In genomic region chr2:16168611-16169010, GRCm38 (mm10) we compare ENCODE assay signal across 19 mouse cellular contexts.
A peak's percentile ranks its signal among the peaks of the same experiment; 100 is the strongest.
DNase-seq lines count a peak whose midpoint lies in the region; ATAC-seq and TF ChIP-seq lines count a peak whose summit lies in the region.
"Had no signal": no experiment of that assay in that cellular context is flagged by ENCODE, and none has a peak within 500 bp of the region (broad histone marks: within the 10 kb centered on the region; RNA-seq: fewer than 3 reads in every experiment).

No protein-coding gene starts in this region.

- no peaks in the 10 kb centered on the region for H3K36me3 ChIP-seq in lung, postnatal 0 days (ENCODE audit: insufficient read depth, low read length)
- H3K36me3 ChIP-seq in liver, embryonic 11.5 days (ENCODE audit: control insufficient read depth, insufficient read depth, low read length), result no peaks in the 10 kb centered on the region
- H3K36me3 ChIP-seq: embryonic facial prominence, embryonic 12.5 days; G1E; intestine, embryonic 15.5 days; midbrain, embryonic 15.5 days had no signal

- H3K4me2 ChIP-seq in lung, postnatal 0 days (replicated peaks; ENCODE audit: low read depth, low read length), result no peak overlapping the region
- no peak overlapping the region for H3K4me2 ChIP-seq in liver, embryonic 11.5 days
- H3K4me2 ChIP-seq: embryonic facial prominence, embryonic 12.5 days; hindbrain, embryonic 14.5 days; intestine, embryonic 15.5 days; lung, embryonic 14.5 days; midbrain, embryonic 15.5 days had no signal

- H3K27me3 ChIP-seq in lung, postnatal 0 days (replicated peaks; ENCODE audit: insufficient read depth, low read length), result no peaks in the 10 kb centered on the region
- no peaks in the 10 kb centered on the region for H3K27me3 ChIP-seq in liver, embryonic 11.5 days (replicated peaks; ENCODE audit: control insufficient read depth, insufficient read depth, low read length)
- H3K27me3 ChIP-seq: embryonic facial prominence, embryonic 12.5 days; intestine, embryonic 15.5 days; midbrain, embryonic 15.5 days had no signal

- no peak overlapping the region for H3K27ac ChIP-seq in lung, postnatal 0 days (ENCODE audit: low read length)
- H3K27ac ChIP-seq in liver, embryonic 11.5 days (ENCODE audit: low read depth, low read length), result no peak overlapping the region
- H3K27ac ChIP-seq: embryonic facial prominence, embryonic 12.5 days; hindbrain, embryonic 14.5 days; intestine, embryonic 15.5 days; layer of hippocampus, adult 2 months; midbrain, embryonic 15.5 days had no signal

- H3K4me1 ChIP-seq in lung, postnatal 0 days (ENCODE audit: insufficient read depth, low read depth, low read length), result no peaks in the 10 kb centered on the region
- H3K4me1 ChIP-seq in liver, embryonic 11.5 days (replicated peaks; ENCODE audit: control insufficient read depth, insufficient read depth, low read length), result no peaks in the 10 kb centered on the region
- H3K4me1 ChIP-seq: embryonic facial prominence, embryonic 12.5 days; intestine, embryonic 15.5 days; midbrain, embryonic 15.5 days had no signal

- peak; percentile 4 for DNase-seq in heart, adult 8-10 months (ENCODE audit: low spot score)
- no peak for DNase-seq in heart, postnatal 4 days
- DNase-seq in lung, adult 18-20 months, result peak; percentile 6 to 8
- DNase-seq in lung, postnatal 0 days (ENCODE audit: low spot score), result no peak
- DNase-seq in Muller cell, postnatal 12 days (ENCODE audit: inconsistent ontology term), result peak; percentile 85
- peak; percentile 91 for DNase-seq in fat pad, adult 2 months (ENCODE audit: extremely low read depth, low read depth, low spot score)
- no peak for DNase-seq in liver, embryonic 11.5 days (ENCODE audit: low spot score)
- DNase-seq: adrenal gland, postnatal 10 days; cerebellum, adult 18-20 months; heart, adult 11 months; liver; lung, embryonic 14.5 days had no signal

- ATAC-seq in lung, postnatal 0 days, result no peak
- no peak for ATAC-seq in liver, embryonic 11.5 days (replicated peaks; ENCODE audit: low FRiP score)
- ATAC-seq: CD4-positive, CD25-positive, alpha-beta regulatory T cell, adult 4 months; intestine, embryonic 15.5 days; midbrain, embryonic 15.5 days had no signal

- no peak overlapping the region for H3K4me3 ChIP-seq in lung, postnatal 0 days (ENCODE audit: low read depth, low read length)
- H3K4me3 ChIP-seq in liver, embryonic 11.5 days (ENCODE audit: low read depth, low read length), result no peak overlapping the region
- H3K4me3 ChIP-seq: embryonic facial prominence, embryonic 12.5 days; intestine, embryonic 15.5 days; layer of hippocampus, adult 2 months; midbrain, embryonic 15.5 days had no signal

- TF ChIP-seq EP300 in lung, postnatal 0 days (IDR thresholded peaks at IDR 0.05), result no peak

- H3K9me3 ChIP-seq in lung, postnatal 0 days (ENCODE audit: low read length), result no peaks in the 10 kb centered on the region
- H3K9me3 ChIP-seq in liver, embryonic 11.5 days (ENCODE audit: control insufficient read depth, low read length), result no peaks in the 10 kb centered on the region
- H3K9me3 ChIP-seq: embryonic facial prominence, embryonic 12.5 days; G1E; intestine, embryonic 15.5 days; midbrain, embryonic 15.5 days had no signal

- TF ChIP-seq CTCF in lung, postnatal 0 days (IDR thresholded peaks at IDR 0.05), result no peak

- no peak overlapping the region for H3K9ac ChIP-seq in lung, postnatal 0 days (replicated peaks; ENCODE audit: low read depth)
- H3K9ac ChIP-seq in liver, embryonic 11.5 days (ENCODE audit: low read depth, low read length), result no peak overlapping the region
- H3K9ac ChIP-seq: embryonic facial prominence, embryonic 12.5 days; hindbrain, embryonic 14.5 days; intestine, embryonic 15.5 days; lung, embryonic 14.5 days; midbrain, embryonic 15.5 days had no signal

- WGBS in lung, postnatal 0 days, result 46% methylated on average over 2 of the region's 2 CpGs
- WGBS in liver, embryonic 11.5 days, result 64% methylated on average over 2 of the region's 2 CpGs

Comparison
In these comparisons a context has a peak if more than half of its experiments do, and no peak if none do; other contexts are left out.
1. DNase-seq: peak in heart, adult 8-10 months (single experiment), lung, adult 18-20 months (2 of 2), Muller cell, postnatal 12 days (single experiment) and fat pad, adult 2 months (single experiment); none in heart, postnatal 4 days (single experiment), lung, postnatal 0 days (single experiment) and liver, embryonic 11.5 days (single experiment).